Mouse (Mus musculus) monocyte, adult 5-6 weeks (primary cell): ENCODE data around the gene Selenom. TPM values are rescaled to one million over a fixed set of nuclear protein-coding genes. Genes with fewer than 3 reads are reported as not detected.
A peak's percentile ranks its signal among the peaks of the same experiment; 100 is the strongest.

Experiments
- ATAC-seq: fragments of 153-309, 156-312 bp; replicated peaks from 2 replicates; pipeline ENCODE4 v1.8.0; 2017; ENCODE audit warnings: mild to moderate bottlenecking; ENCODE audit not compliant: low TSS enrichment, insufficient number of reproducible peaks, severe bottlenecking, poor library complexity, low FRiP score
- total RNA-seq: library from RNA; stranded (forward); fragments of 200-1000, 200-491, 200-594 nt; gene quantifications from 3 replicates; pipeline ENCODE4 v1.2.3, GENCODE M21; 2017

Gene Selenom
- total RNA-seq = 3.0 to 22.8 TPM (median 7.5 TPM) in 3 replicates

GRCm38 (mm10) chr11:3514529-3515054 lies at the start of gene Selenom:
Gene Selenom (plus strand): TSS chr11:3514684.
- peak; percentile 72 for ATAC-seq

- ATAC-seq = no peak
These were observed 43.0 kb upstream of the Selenom start for GRCm38 (mm10) chr11:3471448-3471850.

DNA sequence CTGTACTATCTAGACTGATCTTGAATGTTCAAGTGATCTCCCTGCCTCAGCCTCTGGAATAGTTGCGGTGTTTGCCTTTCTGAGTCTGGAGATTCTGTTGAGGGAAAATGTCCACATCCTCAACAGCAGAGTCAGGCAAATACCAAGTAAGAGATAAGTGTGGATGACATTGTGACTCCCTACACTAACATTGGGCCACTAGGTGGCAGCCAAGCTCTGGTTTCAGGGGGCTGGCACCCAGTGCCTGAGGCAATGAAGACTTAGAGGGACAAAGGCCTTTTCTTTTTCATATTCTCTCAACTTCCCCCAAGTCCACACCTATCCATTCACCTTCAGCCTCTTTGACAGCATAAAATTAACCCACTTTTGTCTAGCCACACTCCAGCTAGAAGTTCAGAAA lies 42.0 kb upstream of the Selenom start:
- ATAC-seq = peak; percentile 90

DNA sequence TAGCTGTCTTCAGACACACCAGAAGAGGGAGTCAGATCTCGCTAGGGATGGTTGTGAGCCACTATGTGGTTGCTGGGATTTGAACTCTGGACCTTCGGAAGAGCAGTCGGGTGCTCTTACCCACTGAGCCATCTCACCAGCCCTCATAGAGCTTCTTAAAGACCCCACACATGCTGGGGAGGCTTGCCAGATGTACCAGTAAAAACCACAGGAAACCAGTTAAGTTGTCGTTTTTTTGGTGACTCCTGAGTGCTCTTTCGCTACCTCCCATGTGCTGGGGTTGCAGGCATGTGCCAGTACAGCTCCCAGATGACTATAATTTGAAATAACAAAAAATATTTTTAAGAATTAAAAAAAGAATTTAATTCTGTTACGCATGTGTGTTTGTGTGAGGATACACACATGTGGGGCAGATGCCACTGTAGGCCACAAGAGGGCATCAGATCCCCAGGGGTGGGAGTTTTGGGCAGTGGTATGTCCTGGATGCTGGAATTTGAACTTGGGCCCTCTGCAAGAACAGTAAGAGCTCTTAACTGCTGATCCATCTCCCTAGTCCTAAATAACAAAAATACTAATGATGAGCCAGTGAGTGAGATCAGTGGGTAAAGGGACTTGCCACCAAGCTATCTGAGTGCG lies 39.9 kb upstream of the Selenom start:
- no peak; the same call in 1 of the 2 replicates for ATAC-seq

DNA sequence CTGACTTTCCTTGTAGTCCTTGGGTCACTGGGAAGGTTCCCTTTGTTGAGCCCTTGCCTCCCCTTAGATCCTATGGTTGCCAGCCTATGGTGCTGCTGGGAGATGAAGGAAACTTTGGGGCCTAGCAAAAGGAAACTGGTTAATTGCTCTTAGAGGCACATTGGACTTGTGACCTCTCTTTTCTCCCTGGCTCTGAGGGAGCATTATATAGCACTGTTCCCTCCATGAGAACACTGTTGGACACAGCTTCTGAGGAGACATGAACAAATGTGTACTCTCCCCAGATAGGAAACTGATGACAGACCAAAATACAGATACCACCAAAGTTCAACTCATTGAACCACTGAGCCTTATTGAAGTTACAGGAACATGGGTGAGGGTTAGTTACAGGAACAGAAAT lies 39.0 kb upstream of the Selenom start:
- ATAC-seq = no peak

GRCm38 (mm10) chr11:3483980-3484642 lies 30.4 kb upstream of the Selenom start:
- ATAC-seq = no peak

GRCm38 (mm10) chr11:3486349-3486748 lies 28.1 kb upstream of the Selenom start:
- peak; percentile 32; the same call in 1 of the 2 replicates for ATAC-seq

GRCm38 (mm10) chr11:3487952-3488570 lies 26.4 kb upstream of the Selenom start, which contains the start of gene Pla2g3:
Gene Pla2g3 (plus strand): TSS chr11:3488284.
- no peak for ATAC-seq

- no peak for ATAC-seq
These were observed 25.4 kb upstream of the Selenom start for GRCm38 (mm10) chr11:3489036-3489435.

GRCm38 (mm10) chr11:3492748-3493147 lies 21.7 kb upstream of the Selenom start:
- ATAC-seq = no peak

DNA sequence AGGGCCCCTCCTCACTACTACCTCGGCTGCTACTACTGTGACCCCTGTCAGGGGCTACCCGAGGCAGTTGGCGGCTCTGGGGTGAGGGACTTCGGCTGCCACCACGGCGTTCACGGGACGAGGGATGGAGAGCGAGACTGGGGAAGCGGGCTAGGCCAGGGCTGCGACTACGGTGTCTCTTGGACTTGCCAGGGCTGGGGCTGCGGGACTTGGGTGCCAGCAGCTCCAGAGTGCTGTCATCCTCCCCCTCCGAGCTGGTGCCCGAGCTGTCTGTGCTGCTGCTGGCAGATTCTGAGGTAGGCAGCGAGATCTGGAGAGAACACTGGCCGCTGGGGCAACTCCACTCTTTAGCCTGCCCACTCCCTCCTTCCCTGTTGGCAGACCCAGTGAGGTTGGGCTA lies 19.6 kb upstream of the Selenom start:
- no peak for ATAC-seq

DNA sequence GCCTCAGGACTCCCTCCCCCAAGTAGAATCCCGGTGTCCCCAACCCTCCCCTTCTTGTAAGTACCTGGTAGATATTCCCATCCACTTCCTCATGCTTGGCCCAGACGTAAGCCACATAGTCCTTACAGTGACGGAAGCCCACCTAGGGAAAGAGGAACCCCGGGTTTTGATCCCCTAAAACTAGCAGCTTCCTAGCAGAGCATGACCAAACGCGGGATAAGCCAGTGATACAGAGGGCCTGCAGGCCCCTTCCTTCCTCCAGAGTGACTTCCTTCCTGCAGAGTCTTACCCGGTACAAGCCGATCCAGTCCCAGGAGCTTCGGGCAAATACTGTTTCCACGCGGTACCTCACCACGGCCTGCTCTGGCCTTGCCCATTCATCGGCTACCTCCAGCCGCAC lies 19.0 kb upstream of the Selenom start:
- ATAC-seq = no peak

- no peak for ATAC-seq
These were observed 17.7 kb upstream of the Selenom start for GRCm38 (mm10) chr11:3496756-3497155.

GRCm38 (mm10) chr11:3497296-3497695 lies 17.2 kb upstream of the Selenom start:
- ATAC-seq = no peak

GRCm38 (mm10) chr11:3502057-3502456 lies 12.4 kb upstream of the Selenom start:
- no peak for ATAC-seq

DNA sequence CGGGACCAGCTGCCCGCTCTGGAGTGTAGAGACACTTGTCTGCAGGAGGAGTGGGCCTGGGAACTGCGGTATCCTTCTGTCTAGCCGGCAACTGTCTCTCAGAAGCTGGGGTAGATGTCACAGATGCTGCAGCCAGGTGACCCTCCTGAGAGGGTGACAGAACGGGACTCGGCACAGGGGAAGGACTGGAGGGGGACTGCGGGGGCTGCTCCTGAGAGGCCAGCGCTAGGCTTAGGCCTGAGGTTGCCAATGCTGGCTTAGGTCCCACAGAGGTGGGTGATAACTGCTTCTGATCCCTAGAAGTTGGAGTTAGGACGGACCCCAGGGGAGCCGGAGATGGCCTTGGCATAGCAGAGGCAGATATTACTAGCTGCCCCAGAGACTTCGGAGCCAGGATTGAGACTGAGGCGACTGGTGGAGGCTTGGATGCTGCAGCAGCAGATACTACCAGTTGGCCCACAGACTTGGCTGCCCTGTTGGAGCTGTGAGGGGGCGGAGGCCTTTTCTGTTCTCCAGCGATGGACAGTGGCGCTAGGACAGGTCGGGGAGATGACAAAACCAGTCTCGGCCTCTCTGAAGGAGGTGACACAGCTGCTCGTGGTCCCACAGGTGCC lies 11.9 kb upstream of the Selenom start:
- ATAC-seq = no peak

- no peak for ATAC-seq
These were observed 10.5 kb upstream of the Selenom start for GRCm38 (mm10) chr11:3503755-3504693.

GRCm38 (mm10) chr11:3508226-3508625 lies 6.3 kb upstream of the Selenom start:
- ATAC-seq = no peak
